Mouse (Mus musculus) midbrain, embryonic 11.5 days (tissue): Measurements from ENCODE around the gene Dnajc11. TPM values are rescaled to one million over a fixed set of nuclear protein-coding genes. Genes with fewer than 3 reads are reported as not detected.
A peak's percentile ranks its signal among the peaks of the same experiment; 100 is the strongest.

Source experiments
- ATAC-seq: fragments of 200-750 bp; cut with Nextera tagmentation; 2 replicates; pipeline ENCODE4 v1.8.0; 2017; ENCODE audit warnings: moderate TSS enrichment, moderate library complexity; ENCODE audit not compliant: low FRiP score
- DNase-seq: peaks from one replicate; pipeline ENCODE4 v3.0.0; 2015; ENCODE audit warnings: low spot score; ENCODE audit errors: missing footprints
- H3K27ac ChIP-seq: fragments of 300-500 bp; sonication (generic); 2 replicates; pipeline ENCODE4 v1.5.1; 2014; ENCODE audit warnings: low read depth, low read length
- H3K27me3 ChIP-seq: fragments of 300-500 bp; sonication (generic); 2 replicates; pipeline ENCODE4 v1.6.1; 2014; ENCODE audit warnings: mild to moderate bottlenecking, low read length, moderate library complexity, mixed read lengths; ENCODE audit not compliant: control insufficient read depth, insufficient read depth
- H3K36me3 ChIP-seq: fragments of 300-500 bp; sonication (generic); 2 replicates; pipeline ENCODE4 v1.6.1; 2014; ENCODE audit warnings: mild to moderate bottlenecking, low read length, moderate library complexity, mixed read lengths; ENCODE audit not compliant: control insufficient read depth, insufficient read depth
- H3K4me1 ChIP-seq: fragments of 300-500 bp; sonication (generic); 2 replicates; pipeline ENCODE4 v1.6.1; 2014; ENCODE audit warnings: low read length; ENCODE audit not compliant: control insufficient read depth, insufficient read depth
- H3K4me2 ChIP-seq: fragments of 300-500 bp; sonication (generic); 2 replicates; pipeline ENCODE4 v1.6.1; 2014; ENCODE audit warnings: mild to moderate bottlenecking, moderate library complexity
- H3K4me3 ChIP-seq: fragments of 300-500 bp; sonication (generic); 2 replicates; pipeline ENCODE4 v1.5.1; 2014; ENCODE audit warnings: low read depth, low read length
- H3K9ac ChIP-seq: fragments of 300-500 bp; sonication (generic); 2 replicates; pipeline ENCODE4 v1.6.1; 2014; ENCODE audit warnings: low read length
- H3K9me3 ChIP-seq: fragments of 300-500 bp; sonication (generic); 2 replicates; pipeline ENCODE4 v1.6.1; 2016; ENCODE audit warnings: low read length; ENCODE audit not compliant: control insufficient read depth
- WGBS: fragments of 180-500 bp; shearing (Covaris S2); extraction: QIAGEN DNeasy Blood & Tissue Kit; methylation state at CpG from one replicate; pipeline ENCODE4 v1.1.7; 2014; 5-methylcytosine and 5-hydroxymethylcytosine counted together
- polyA plus RNA-seq: library from polyadenylated mRNA; unstranded; fragments of >200 nt; fragmentation: Nextera tagmentation; extraction: Ambion mirVana; gene quantifications from 2 replicates; pipeline ENCODE4 v1.2.1, GENCODE M21; 2014

Gene Dnajc11
- polyA plus RNA-seq, 1 experiment from 2014 or later, result 86.8 TPM

GRCm38 (mm10) chr4:152020024-152020423 is 86.5 kb downstream of the Dnajc11 start:
- no peak overlapping the region for H3K4me3 ChIP-seq
- H3K4me2 ChIP-seq, result no peak overlapping the region
- H3K36me3 ChIP-seq, result peaks cover 23% of the 10 kb centered on the region
- no peak for ATAC-seq
- H3K9me3 ChIP-seq, result no peaks in the 10 kb centered on the region
- no peak overlapping the region for H3K27ac ChIP-seq
- no peak overlapping the region for H3K9ac ChIP-seq
- H3K4me1 ChIP-seq, result no peaks in the 10 kb centered on the region; the same call in 1 of the 2 replicates
- H3K27me3 ChIP-seq, result no peaks in the 10 kb centered on the region
- WGBS, result 93% methylated on average over 21 of the region's 21 CpGs
- peak; percentile 26 for DNase-seq

GRCm38 (mm10) chr4:152021568-152022097 is 88.1 kb downstream of the Dnajc11 start:
- no peak overlapping the region for H3K4me2 ChIP-seq
- peaks cover 23% of the 10 kb centered on the region for H3K36me3 ChIP-seq
- H3K27me3 ChIP-seq, result no peaks in the 10 kb centered on the region
- H3K4me3 ChIP-seq, result no peak overlapping the region
- ATAC-seq (no peak), DNase-seq (no peak)
- H3K4me1 ChIP-seq, result peaks cover 12% of the 10 kb centered on the region
- WGBS, result 77% methylated on average over 12 of the region's 12 CpGs
- no peak overlapping the region for H3K27ac ChIP-seq
- no peaks in the 10 kb centered on the region for H3K9me3 ChIP-seq
- no peak overlapping the region for H3K9ac ChIP-seq

GRCm38 (mm10) chr4:152022506-152022905 is 89.0 kb downstream of the Dnajc11 start:
- WGBS, result 93% methylated on average over 8 of the region's 8 CpGs
- H3K4me1 ChIP-seq, result peaks cover 16% of the 10 kb centered on the region
- peaks cover 23% of the 10 kb centered on the region for H3K36me3 ChIP-seq
- no peaks in the 10 kb centered on the region for H3K27me3 ChIP-seq
- no peak overlapping the region for H3K27ac ChIP-seq
- no peak overlapping the region for H3K4me3 ChIP-seq
- no peak for ATAC-seq
- H3K9me3 ChIP-seq, result no peaks in the 10 kb centered on the region
- no peak overlapping the region for H3K4me2 ChIP-seq
- H3K9ac ChIP-seq, result no peak overlapping the region
- DNase-seq, result no peak

- Histone ChIP-seq H3K4me1 (peaks cover 23% of the 10 kb centered on the region), H3K27me3 (no peaks in the 10 kb centered on the region), H3K9me3 (no peaks in the 10 kb centered on the region), H3K4me3 (no peak overlapping the region), H3K9ac (no peak overlapping the region), H3K27ac (no peak overlapping the region), H3K36me3 (peaks cover 21% of the 10 kb centered on the region), H3K4me2 (no peak overlapping the region)
- DNase-seq, result no peak
- no peak for ATAC-seq
- 93% methylated on average over 11 of the region's 11 CpGs for WGBS
Measured at GRCm38 (mm10) chr4:152024525-152024924, 91.0 kb downstream of the Dnajc11 start.

GRCm38 (mm10) chr4:152026751-152027508 is 93.4 kb downstream of the Dnajc11 start:
- Histone ChIP-seq H3K9me3 (no peaks in the 10 kb centered on the region), H3K4me1 (peaks cover 23% of the 10 kb centered on the region), H3K4me3 (peak overlapping the region; percentile 74), H3K27ac (no peak overlapping the region), H3K27me3 (no peaks in the 10 kb centered on the region), H3K36me3 (peaks cover 6% of the 10 kb centered on the region; the same call in 1 of the 2 replicates), H3K9ac (peak overlapping the region; percentile 76), H3K4me2 (peak overlapping the region; percentile 97)
- ATAC-seq (peak; percentile 67), DNase-seq (peak; percentile 84)
- 2% methylated on average over 40 of the region's 41 CpGs for WGBS

GRCm38 (mm10) chr4:152027524-152027923 is 94.0 kb downstream of the Dnajc11 start, which contains the start of gene Zbtb48:
Gene Zbtb48 (minus strand): TSS chr4:152027671.
- peak; percentile 98 for ATAC-seq
- WGBS, result under 1% methylated on average over 35 of the region's 35 CpGs
- no peaks in the 10 kb centered on the region for H3K27me3 ChIP-seq
- H3K4me3 ChIP-seq, result peak within 1 kb of the TSS; percentile 74
- H3K9ac ChIP-seq, result peak within 1 kb of the TSS; percentile 76
- H3K9me3 ChIP-seq, result no peaks in the 10 kb centered on the region
- peak; percentile 98 for DNase-seq
- H3K27ac ChIP-seq, result no peak within 1 kb of the TSS
- peaks cover 23% of the 10 kb centered on the region for H3K4me1 ChIP-seq
- H3K36me3 ChIP-seq, result peaks cover 3% of the 10 kb centered on the region; the same call in 1 of the 2 replicates
- H3K4me2 ChIP-seq, result peak within 1 kb of the TSS; percentile 97

- Histone ChIP-seq H3K9ac (peak overlapping the region; percentile 61), H3K36me3 (peaks cover 3% of the 10 kb centered on the region; the same call in 1 of the 2 replicates), H3K27ac (no peak overlapping the region), H3K4me1 (peaks cover 23% of the 10 kb centered on the region), H3K4me3 (peak overlapping the region; percentile 74), H3K4me2 (peak overlapping the region; percentile 97), H3K9me3 (no peaks in the 10 kb centered on the region), H3K27me3 (no peaks in the 10 kb centered on the region)
- 69% methylated on average over 15 of the region's 15 CpGs for WGBS
- DNase-seq (no peak), ATAC-seq (no peak)
Measured at GRCm38 (mm10) chr4:152028456-152028855, 95.0 kb downstream of the Dnajc11 start.

- Histone ChIP-seq H3K4me2 (no peak overlapping the region), H3K4me1 (peaks cover 23% of the 10 kb centered on the region), H3K9me3 (no peaks in the 10 kb centered on the region), H3K4me3 (no peak overlapping the region), H3K27ac (no peak overlapping the region), H3K36me3 (0 out of 2 replicates have a peak, but pooled peaks cover under 1% of the 10 kb centered on the region), H3K9ac (no peak overlapping the region), H3K27me3 (no peaks in the 10 kb centered on the region)
- ATAC-seq (no peak), DNase-seq (peak; percentile 76)
- WGBS, result 38% methylated on average over 5 of the region's 5 CpGs
Measured at GRCm38 (mm10) chr4:152029087-152029486, 95.6 kb downstream of the Dnajc11 start.

GRCm38 (mm10) chr4:152029997-152030396 is 96.5 kb downstream of the Dnajc11 start:
- H3K36me3 ChIP-seq, result no peaks in the 10 kb centered on the region
- no peak overlapping the region for H3K27ac ChIP-seq
- H3K9ac ChIP-seq, result no peak overlapping the region
- H3K27me3 ChIP-seq, result no peaks in the 10 kb centered on the region
- H3K4me3 ChIP-seq, result no peak overlapping the region
- H3K9me3 ChIP-seq, result no peaks in the 10 kb centered on the region
- 71% methylated on average over 4 of the region's 4 CpGs for WGBS
- DNase-seq (no peak), ATAC-seq (no peak)
- H3K4me2 ChIP-seq, result no peak overlapping the region
- H3K4me1 ChIP-seq, result peaks cover 23% of the 10 kb centered on the region
